Mouse (Mus musculus) G1E (cell line): ENCODE data around the gene Pde9a.

Source experiments
- CTCF ChIP-seq: IDR thresholded peaks from 2 replicates; pipeline ENCODE4 v1.5.1; 2012; ENCODE audit warnings: low read depth, low read length, inconsistent platforms, mixed read lengths
- GATA1 ChIP-seq: IDR thresholded peaks from 2 replicates; pipeline ENCODE4 v1.6.1; 2012; ENCODE audit warnings: borderline replicate concordance, low read length, inconsistent platforms, mixed read lengths

GRCm38 (mm10) chr17:31512593-31512992 lies 126.6 kb downstream of the Pde9a start:
- TF ChIP-seq GATA1 (no peak), CTCF (no peak)
